Mouse (Mus musculus): Measurements from ENCODE around the gene Tgfa. TPM values are rescaled to one million over a fixed set of nuclear protein-coding genes. Genes with fewer than 3 reads are reported as not detected.

Tgfa gene
- total RNA-seq, 1 experiment from 2014 or later = not detected

- no peak for ATAC-seq (replicated peaks; ENCODE audit: low read depth, poor library complexity, severe bottlenecking)
These were observed 80.7 kb downstream of the Tgfa start for GRCm38 (mm10) chr6:86275704-86276103.

- no peak for ATAC-seq (replicated peaks; ENCODE audit: low read depth, poor library complexity, severe bottlenecking)
These were observed 81.8 kb downstream of the Tgfa start for GRCm38 (mm10) chr6:86276816-86277215.

- no peak for ATAC-seq (replicated peaks; ENCODE audit: low read depth, poor library complexity, severe bottlenecking)
These were observed 82.6 kb downstream of the Tgfa start for GRCm38 (mm10) chr6:86277620-86278019.

- ATAC-seq (replicated peaks; ENCODE audit: low read depth, poor library complexity, severe bottlenecking) = no peak
These were observed 86.7 kb downstream of the Tgfa start for GRCm38 (mm10) chr6:86281573-86282210.

- ATAC-seq (replicated peaks; ENCODE audit: low read depth, poor library complexity, severe bottlenecking) = no peak
These were observed 98.3 kb downstream of the Tgfa start for GRCm38 (mm10) chr6:86293301-86293700.

GRCm38 (mm10) chr6:86295451-86295850 lies 100.4 kb downstream of the Tgfa start:
- ATAC-seq (replicated peaks; ENCODE audit: low read depth, poor library complexity, severe bottlenecking) = no peak

GRCm38 (mm10) chr6:86296126-86296525 lies 101.1 kb downstream of the Tgfa start:
- ATAC-seq (replicated peaks; ENCODE audit: low read depth, poor library complexity, severe bottlenecking) = no peak

GRCm38 (mm10) chr6:86296938-86297337 lies 101.9 kb downstream of the Tgfa start:
- no peak for ATAC-seq (replicated peaks; ENCODE audit: low read depth, poor library complexity, severe bottlenecking)

- ATAC-seq (replicated peaks; ENCODE audit: low read depth, poor library complexity, severe bottlenecking) = no peak
These were observed 103.9 kb downstream of the Tgfa start for GRCm38 (mm10) chr6:86298961-86299360.

GRCm38 (mm10) chr6:86299381-86299780 lies 104.4 kb downstream of the Tgfa start:
- ATAC-seq (replicated peaks; ENCODE audit: low read depth, poor library complexity, severe bottlenecking) = no peak

- ATAC-seq (replicated peaks; ENCODE audit: low read depth, poor library complexity, severe bottlenecking) = no peak
These were observed 110.7 kb downstream of the Tgfa start for GRCm38 (mm10) chr6:86305680-86306079.

GRCm38 (mm10) chr6:86314011-86314410 lies 119.0 kb downstream of the Tgfa start:
- no peak for ATAC-seq (replicated peaks; ENCODE audit: low read depth, poor library complexity, severe bottlenecking)

- no peak for ATAC-seq (replicated peaks; ENCODE audit: low read depth, poor library complexity, severe bottlenecking)
These were observed 122.0 kb downstream of the Tgfa start for GRCm38 (mm10) chr6:86317066-86317465.

- ATAC-seq (replicated peaks; ENCODE audit: low read depth, poor library complexity, severe bottlenecking) = no peak
These were observed 123.8 kb downstream of the Tgfa start for GRCm38 (mm10) chr6:86318855-86319254.

- no peak for ATAC-seq (replicated peaks; ENCODE audit: low read depth, poor library complexity, severe bottlenecking)
These were observed 127.1 kb downstream of the Tgfa start for GRCm38 (mm10) chr6:86322031-86322563.

- ATAC-seq (replicated peaks; ENCODE audit: low read depth, poor library complexity, severe bottlenecking) = no peak
These were observed 128.0 kb downstream of the Tgfa start for GRCm38 (mm10) chr6:86322991-86323390.

GRCm38 (mm10) chr6:86324400-86324799 lies 129.4 kb downstream of the Tgfa start:
- ATAC-seq (replicated peaks; ENCODE audit: low read depth, poor library complexity, severe bottlenecking) = no peak

Other genes starting within 250 kb of the Tgfa start
- gene Dusp11, start 233.6 kb upstream of the Tgfa start, total RNA-seq (2017) = 41.9 and 69.4 TPM in 2 replicates
- gene Figla, start 179.1 kb upstream of the Tgfa start, total RNA-seq (2017) = not detected in 2 replicates
- gene Add2, start 166.5 kb upstream of the Tgfa start, total RNA-seq (2017) = 31.6 and 44.5 TPM in 2 replicates
- 63.1 and 85.5 TPM in 2 replicates for gene Fam136a, start 170.4 kb downstream of the Tgfa start, total RNA-seq (2017)
- 75.2 and 119 TPM in 2 replicates for gene Snrpg, start 176.1 kb downstream of the Tgfa start, total RNA-seq (2017)
- gene Pcyox1, start 201.9 kb downstream of the Tgfa start, total RNA-seq (2017) = 32.1 and 42.2 TPM in 2 replicates
- gene Tia1, start 209.0 kb downstream of the Tgfa start, total RNA-seq (2017) = 110 and 120 TPM in 2 replicates
- gene Gm44790, start 231.4 kb downstream of the Tgfa start, total RNA-seq (2017) = not detected in 2 replicates
- gene C87436, start 243.2 kb downstream of the Tgfa start, total RNA-seq (2017) = 37.6 and 42.6 TPM in 2 replicates